In the genomic region with DNA sequence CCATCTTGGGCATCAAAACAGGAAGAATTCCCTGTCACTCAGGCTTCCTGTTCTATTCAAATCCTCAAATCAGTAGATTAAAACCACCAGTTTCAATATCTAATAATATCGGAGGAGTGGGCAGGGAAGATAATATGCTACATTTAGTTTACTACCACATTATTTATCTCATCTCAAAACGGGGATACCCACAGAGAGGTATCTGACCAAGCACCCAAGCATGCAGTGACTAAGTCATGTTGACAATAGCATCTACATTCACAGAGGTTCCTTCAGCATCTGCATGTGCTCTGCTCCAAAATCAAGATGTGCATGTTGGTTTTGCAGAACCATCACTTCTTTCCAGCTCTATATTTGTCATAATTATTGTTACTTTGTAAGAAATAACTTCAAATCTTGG, we compare ENCODE assay signal across 27 mouse cellular contexts.
"Had no signal": no experiment of that assay in that cellular context is flagged by ENCODE, and none has a peak within 500 bp of the region (broad histone marks: within the 10 kb centered on the region; RNA-seq: fewer than 3 reads in every experiment).

No protein-coding gene starts in this region.

- H3K4me1 ChIP-seq: embryonic facial prominence, embryonic 10.5 days; embryonic facial prominence, embryonic 12.5 days; embryonic facial prominence, embryonic 13.5 days; embryonic facial prominence, embryonic 15.5 days; forebrain, embryonic 10.5 days; forebrain, embryonic 12.5 days; forebrain, embryonic 13.5 days; forebrain, embryonic 15.5 days had no signal

- H3K4me3 ChIP-seq: embryonic facial prominence, embryonic 10.5 days; embryonic facial prominence, embryonic 12.5 days; embryonic facial prominence, embryonic 13.5 days; embryonic facial prominence, embryonic 15.5 days; erythroblast, embryonic 14.5 days; forebrain, embryonic 10.5 days; forebrain, embryonic 12.5 days; forebrain, embryonic 13.5 days; forebrain, embryonic 15.5 days; gastrocnemius, adult 2 months; heart, adult 2 months had no signal

- ATAC-seq: forebrain, embryonic 13.5 days; forebrain, embryonic 14.5 days; forebrain, embryonic 15.5 days; forebrain, embryonic 16.5 days; forebrain, postnatal 0 days had no signal

- H3K27me3 ChIP-seq: embryonic facial prominence, embryonic 12.5 days; embryonic facial prominence, embryonic 13.5 days; embryonic facial prominence, embryonic 15.5 days; forebrain, embryonic 12.5 days; forebrain, embryonic 13.5 days; forebrain, embryonic 15.5 days had no signal

- H3K36me3 ChIP-seq: embryonic facial prominence, embryonic 10.5 days; embryonic facial prominence, embryonic 12.5 days; embryonic facial prominence, embryonic 13.5 days; embryonic facial prominence, embryonic 15.5 days; forebrain, embryonic 10.5 days; forebrain, embryonic 12.5 days; forebrain, embryonic 15.5 days had no signal

- DNase-seq: cerebellum, adult 9-10 months; cerebellum, adult 9-11 months; cerebellum, postnatal 10 days; cerebellum, postnatal 14 days; cerebellum, postnatal 25 days; cerebellum, postnatal 36 days; embryo, embryonic 11 days; forebrain, postnatal 0 days; gastrocnemius, adult 2 months; gastrocnemius, postnatal 10 days; gastrocnemius, postnatal 14 days; gastrocnemius, postnatal 25 days; gastrocnemius, postnatal 36 days; heart, adult 11 months; heart, adult 18-20 months; heart, adult 2 months had no signal

- H3K9me3 ChIP-seq: embryonic facial prominence, embryonic 10.5 days; embryonic facial prominence, embryonic 12.5 days; embryonic facial prominence, embryonic 13.5 days; embryonic facial prominence, embryonic 15.5 days; forebrain, embryonic 10.5 days; forebrain, embryonic 12.5 days; forebrain, embryonic 13.5 days; forebrain, embryonic 15.5 days had no signal
